Comparison of ENCODE assay signal across 8 mouse cellular contexts in genomic region chr12:11436497-11437265, GRCm38 (mm10). TPM values are rescaled to one million over a fixed set of nuclear protein-coding genes. Genes with fewer than 3 reads are reported as not detected.
DNase-seq lines count a peak whose midpoint lies in the region; ATAC-seq lines count a peak whose summit lies in the region.

Vsnl1 (minus strand) TSS chr12:11436613.

- H3K27me3 ChIP-seq in forebrain, embryonic 12.5 days, result peaks cover 32% of the 10 kb centered on the region
- peaks cover 26% of the 10 kb centered on the region; the same call in 1 of the 2 replicates for H3K27me3 ChIP-seq in heart, embryonic 15.5 days
- H3K27me3 ChIP-seq in liver, embryonic 12.5 days (replicated peaks), result peaks cover 52% of the 10 kb centered on the region
- H3K27me3 ChIP-seq in neural tube, embryonic 14.5 days (ENCODE audit: control insufficient read depth, insufficient read depth, low read length), result no peaks in the 10 kb centered on the region

- WGBS in forebrain, embryonic 12.5 days, result 4% methylated on average over 34 of the region's 34 CpGs
- 2% methylated on average over 34 of the region's 34 CpGs for WGBS in heart, embryonic 15.5 days
- WGBS in liver, embryonic 12.5 days (ENCODE audit: insufficient replicate concordance), result 6% methylated on average over 34 of the region's 34 CpGs
- WGBS in neural tube, embryonic 14.5 days, result 5% methylated on average over 34 of the region's 34 CpGs

- H3K9ac ChIP-seq in forebrain, embryonic 12.5 days, result peak within 1 kb of the TSS; percentile 44
- peak within 1 kb of the TSS; percentile 37 for H3K9ac ChIP-seq in heart, embryonic 15.5 days
- H3K9ac ChIP-seq in liver, embryonic 12.5 days, result no peak within 1 kb of the TSS
- H3K9ac ChIP-seq in neural tube, embryonic 14.5 days (replicated peaks; ENCODE audit: low read depth, low read length), result peak within 1 kb of the TSS; percentile 33

- 0 out of 2 replicates have a peak within 1 kb of the TSS, but pooled peaks have one; percentile 13 for H3K27ac ChIP-seq in forebrain, embryonic 12.5 days
- H3K27ac ChIP-seq in heart, embryonic 15.5 days, result no peak within 1 kb of the TSS
- H3K27ac ChIP-seq in liver, embryonic 12.5 days, result no peak within 1 kb of the TSS
- peak within 1 kb of the TSS; percentile 66 for H3K27ac ChIP-seq in neural tube, embryonic 14.5 days (ENCODE audit: low read depth, low read length)

- ATAC-seq in cerebellum, adult (ENCODE audit: insufficient number of reproducible peaks, low FRiP score, low TSS enrichment), result peak; percentile 80
- peak; percentile 95 for ATAC-seq in forebrain, embryonic 12.5 days (ENCODE audit: low FRiP score)
- ATAC-seq in heart, embryonic 15.5 days (replicated peaks; ENCODE audit: insufficient number of reproducible peaks, insufficient read depth, low FRiP score, low read depth), result peak; percentile 84
- ATAC-seq in liver, embryonic 12.5 days, result 0 out of 2 replicates have a peak, but pooled peaks have one; percentile 37
- ATAC-seq in neural tube, embryonic 14.5 days (ENCODE audit: low read depth), result peak; percentile 97

- peaks cover 20% of the 10 kb centered on the region for H3K4me1 ChIP-seq in forebrain, embryonic 12.5 days
- H3K4me1 ChIP-seq in heart, embryonic 15.5 days (replicated peaks), result peaks cover 23% of the 10 kb centered on the region
- no peaks in the 10 kb centered on the region for H3K4me1 ChIP-seq in liver, embryonic 12.5 days
- H3K4me1 ChIP-seq in neural tube, embryonic 14.5 days (ENCODE audit: control insufficient read depth, insufficient read depth, low read length), result no peaks in the 10 kb centered on the region; the same call in 1 of the 2 replicates

- H3K36me3 ChIP-seq in forebrain, embryonic 12.5 days (replicated peaks), result no peaks in the 10 kb centered on the region
- no peaks in the 10 kb centered on the region for H3K36me3 ChIP-seq in heart, embryonic 15.5 days
- no peaks in the 10 kb centered on the region for H3K36me3 ChIP-seq in liver, embryonic 12.5 days
- H3K36me3 ChIP-seq in neural tube, embryonic 14.5 days (ENCODE audit: control insufficient read depth, insufficient read depth, low read length), result no peaks in the 10 kb centered on the region

- H3K9me3 ChIP-seq in forebrain, embryonic 12.5 days, result no peaks in the 10 kb centered on the region
- no peaks in the 10 kb centered on the region for H3K9me3 ChIP-seq in heart, embryonic 15.5 days (replicated peaks)
- no peaks in the 10 kb centered on the region for H3K9me3 ChIP-seq in liver, embryonic 12.5 days (replicated peaks)
- no peaks in the 10 kb centered on the region for H3K9me3 ChIP-seq in neural tube, embryonic 14.5 days (ENCODE audit: control insufficient read depth, low read length)

- H3K4me3 ChIP-seq in forebrain, embryonic 12.5 days (replicated peaks), result peak within 1 kb of the TSS; percentile 42
- H3K4me3 ChIP-seq in heart, embryonic 15.5 days, result peak within 1 kb of the TSS; percentile 51
- peak within 1 kb of the TSS; percentile 21 for H3K4me3 ChIP-seq in liver, embryonic 12.5 days
- H3K4me3 ChIP-seq in neural tube, embryonic 14.5 days (ENCODE audit: low read depth, low read length), result peak within 1 kb of the TSS; percentile 44

- peak; percentile 38 to 50 for DNase-seq in kidney, postnatal 25 days
- peak; percentile 29 to 48 for DNase-seq in urinary bladder, postnatal 36 days (ENCODE audit: low spot score in 2 of 2)
- no peak for DNase-seq in T-cell, adult 2 months (ENCODE audit: low spot score)

- H3K4me2 ChIP-seq in forebrain, embryonic 12.5 days, result peak within 1 kb of the TSS; percentile 75
- H3K4me2 ChIP-seq in heart, embryonic 15.5 days, result peak within 1 kb of the TSS; percentile 86
- peak within 1 kb of the TSS; percentile 49 for H3K4me2 ChIP-seq in liver, embryonic 12.5 days
- peak within 1 kb of the TSS; percentile 66 for H3K4me2 ChIP-seq in neural tube, embryonic 14.5 days (ENCODE audit: low read depth, low read length)

RNA-seq across cellular contexts. Expression of gene Vsnl1, which starts in this region (rescaled TPM):
- 1.6 and 2.3 TPM in 2 replicates for polyA plus RNA-seq in forebrain, embryonic 12.5 days (2016; fragmentation: Nextera tagmentation; extraction: Ambion mirVana)
- 9.0 and 9.9 TPM in 2 replicates for polyA plus RNA-seq in heart, embryonic 15.5 days (2015; fragmentation: Nextera tagmentation; extraction: Ambion mirVana)
- polyA plus RNA-seq in liver, embryonic 12.5 days (2016; fragmentation: Nextera tagmentation; extraction: Ambion mirVana), result 0.14 and 0.44 TPM in 2 replicates
- polyA plus RNA-seq in neural tube, embryonic 14.5 days (2014; fragmentation: Nextera tagmentation; extraction: Ambion mirVana), result 109 and 197 TPM in 2 replicates

Comparison
In these comparisons a context has a peak if more than half of its experiments do, and no peak if none do; other contexts are left out.
1. RNA of gene Vsnl1 (polyA plus RNA-seq): 109 to 197 TPM in neural tube, embryonic 14.5 days; 9.0 to 9.9 TPM in heart, embryonic 15.5 days, 1.6 to 2.3 TPM in forebrain, embryonic 12.5 days and 0.14 to 0.44 TPM in liver, embryonic 12.5 days; every median in the first group is over 10 times any median in the second.
2. Peak in ATAC-seq, H3K4me3 ChIP-seq and H3K4me2 ChIP-seq in liver, embryonic 12.5 days; RNA of the gene not detected or under 1 TPM.
3. ATAC-seq: peak in every context shown above with its lines; median percentile 97 in neural tube, embryonic 14.5 days; 95 in forebrain, embryonic 12.5 days; 84 in heart, embryonic 15.5 days; 80 in cerebellum, adult; 37 in liver, embryonic 12.5 days.
4. H3K27ac ChIP-seq: peak in forebrain, embryonic 12.5 days (single experiment) and neural tube, embryonic 14.5 days (single experiment); none in heart, embryonic 15.5 days (single experiment) and liver, embryonic 12.5 days (single experiment).
5. Peak in every context shown above with its lines, with median percentiles within 50 percentile points of each other: H3K4me2 ChIP-seq and H3K4me3 ChIP-seq.